Mouse (Mus musculus) stomach, postnatal 0 days (tissue): Measurements from ENCODE around the gene Adgra1. TPM values are rescaled to one million over a fixed set of nuclear protein-coding genes. Genes with fewer than 3 reads are reported as not detected.
A peak's percentile ranks its signal among the peaks of the same experiment; 100 is the strongest.

Experiments
- ATAC-seq: fragments of 200-750 bp; cut with Nextera tagmentation; 2 replicates; pipeline ENCODE4 v1.8.0; 2017; ENCODE audit not compliant: low FRiP score, low TSS enrichment
- DNase-seq: peaks from one replicate; pipeline ENCODE4 v3.0.0-alpha.2; 2016; ENCODE audit warnings: low spot score
- H3K27ac ChIP-seq: fragments of 300-500 bp; sonication (generic); replicated peaks from 2 replicates; pipeline ENCODE4 v1.5.1; 2014; ENCODE audit warnings: mild to moderate bottlenecking, control low read depth
- H3K27me3 ChIP-seq: fragments of 300-500 bp; sonication (generic); 2 replicates; pipeline ENCODE4 v1.6.1; 2014; ENCODE audit warnings: low read length; ENCODE audit not compliant: control insufficient read depth, insufficient read depth
- H3K36me3 ChIP-seq: fragments of 300-500 bp; sonication (generic); 2 replicates; pipeline ENCODE4 v1.6.1; 2014; ENCODE audit warnings: low read length, mixed read lengths; ENCODE audit not compliant: control insufficient read depth, insufficient read depth
- H3K4me1 ChIP-seq: fragments of 300-500 bp; sonication (generic); replicated peaks from 2 replicates; pipeline ENCODE4 v1.6.1; 2014; ENCODE audit warnings: antibody characterized with exemption; ENCODE audit not compliant: control insufficient read depth, insufficient read depth
- H3K4me2 ChIP-seq: fragments of 300-500 bp; sonication (generic); replicated peaks from 2 replicates; pipeline ENCODE4 v1.6.1; 2014; ENCODE audit warnings: low read depth, mild to moderate bottlenecking, control low read depth, moderate library complexity
- H3K4me3 ChIP-seq: fragments of 300-500 bp; sonication (generic); 2 replicates; pipeline ENCODE4 v1.5.1; 2014; ENCODE audit warnings: low read depth, low read length, control low read depth
- H3K9ac ChIP-seq: fragments of 300-500 bp; sonication (generic); 2 replicates; pipeline ENCODE4 v1.6.1; 2014; ENCODE audit warnings: mild to moderate bottlenecking, low read length, control low read depth, mixed read lengths
- H3K9me3 ChIP-seq: fragments of 300-500 bp; sonication (generic); 2 replicates; pipeline ENCODE4 v1.6.1; 2016; ENCODE audit warnings: low read length; ENCODE audit not compliant: control insufficient read depth
- CTCF ChIP-seq: IDR thresholded peaks from 2 replicates; pipeline ENCODE4 v1.5.1; 2016; ENCODE audit warnings: antibody characterized with exemption, low read depth, mild to moderate bottlenecking, moderate library complexity
- EP300 ChIP-seq: optimal IDR thresholded peaks from 2 replicates; pipeline ENCODE3; 2016; ENCODE audit warnings: antibody characterized with exemption
- WGBS: fragments of 180-500 bp; shearing (Covaris S2); extraction: QIAGEN DNeasy Blood & Tissue Kit; methylation state at CpG from one replicate; pipeline ENCODE4 v1.1.7; 2014; 5-methylcytosine and 5-hydroxymethylcytosine counted together
- polyA plus RNA-seq: library from polyadenylated mRNA; unstranded; fragments of >200 nt; fragmentation: Nextera tagmentation; extraction: Ambion mirVana; gene quantifications from 2 replicates; pipeline ENCODE4 v1.2.1, GENCODE M21; 2015

Adgra1 gene
- polyA plus RNA-seq, 1 experiment from 2014 or later, result 0.55 TPM

DNA sequence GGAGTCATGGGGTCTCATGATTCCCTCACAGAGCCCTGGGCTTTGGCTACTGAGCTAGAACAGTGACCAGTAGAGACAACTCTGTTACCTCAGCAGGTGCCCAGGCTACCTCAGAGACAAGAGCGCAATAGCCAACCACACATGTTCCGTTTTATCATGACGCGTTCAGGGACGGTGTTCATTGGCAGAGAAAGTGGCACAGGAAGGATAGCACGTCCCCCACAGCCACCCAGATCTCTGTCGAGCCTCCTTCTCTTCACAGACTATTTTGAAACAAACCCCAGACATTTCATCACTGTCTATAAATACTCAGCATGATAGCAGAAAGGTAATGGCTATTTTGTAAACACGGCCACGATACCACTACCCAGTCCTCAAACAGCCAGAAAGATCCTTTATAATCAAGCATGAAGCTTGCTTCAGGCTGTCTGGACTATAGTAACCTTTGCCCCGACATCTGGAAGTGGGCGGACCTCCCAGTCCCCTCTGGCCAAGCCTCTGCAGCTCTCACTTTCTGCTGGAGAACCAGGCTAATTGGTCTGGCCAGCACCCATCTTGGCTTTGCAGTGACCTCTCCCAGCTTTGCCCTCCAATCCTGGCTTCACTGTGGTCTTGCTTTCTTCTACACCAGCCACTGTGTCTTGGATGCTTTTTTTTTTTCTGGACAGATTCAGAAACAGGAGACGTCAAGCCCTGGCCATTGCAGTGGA lies 11.5 kb upstream of the Adgra1 start:
- no peak for ATAC-seq
- H3K9ac ChIP-seq, result no peak overlapping the region
- no peak for TF ChIP-seq CTCF
- TF ChIP-seq EP300, result no peak
- 64% methylated on average over 12 of the region's 12 CpGs for WGBS
- no peak overlapping the region for H3K4me3 ChIP-seq
- no peaks in the 10 kb centered on the region for H3K36me3 ChIP-seq
- H3K27ac ChIP-seq, result no peak overlapping the region
- H3K4me2 ChIP-seq, result no peak overlapping the region
- H3K4me1 ChIP-seq, result no peaks in the 10 kb centered on the region
- no peak for DNase-seq
- H3K9me3 ChIP-seq, result no peaks in the 10 kb centered on the region
- no peaks in the 10 kb centered on the region for H3K27me3 ChIP-seq

DNA sequence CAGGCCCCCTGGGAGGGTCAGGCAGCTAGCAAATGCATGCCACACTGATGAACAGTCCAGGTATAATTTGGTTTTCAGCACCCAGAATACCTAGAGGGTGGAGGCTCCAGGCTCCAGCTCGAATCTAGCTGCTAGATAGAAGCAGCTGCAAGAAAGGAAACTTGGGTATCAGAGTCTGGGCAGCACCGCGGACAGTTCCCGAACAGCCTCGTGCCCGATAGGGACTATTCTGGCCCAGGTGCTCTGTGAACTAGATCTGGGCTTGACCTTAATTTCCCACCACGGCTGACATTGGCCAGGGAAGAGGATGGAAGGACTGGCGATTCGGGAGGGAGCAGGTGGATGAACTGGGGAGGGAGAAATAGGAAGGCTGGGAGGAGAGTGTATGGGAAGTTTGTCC lies 6.3 kb upstream of the Adgra1 start:
- no peaks in the 10 kb centered on the region for H3K36me3 ChIP-seq
- no peak overlapping the region for H3K4me2 ChIP-seq
- no peaks in the 10 kb centered on the region for H3K4me1 ChIP-seq
- no peak for ATAC-seq
- no peaks in the 10 kb centered on the region for H3K27me3 ChIP-seq
- peak; percentile 24 for DNase-seq
- no peak overlapping the region for H3K27ac ChIP-seq
- 13% methylated on average over 9 of the region's 9 CpGs for WGBS
- no peaks in the 10 kb centered on the region for H3K9me3 ChIP-seq
- H3K4me3 ChIP-seq, result no peak overlapping the region
- H3K9ac ChIP-seq, result no peak overlapping the region
- TF ChIP-seq EP300, result no peak
- no peak for TF ChIP-seq CTCF

DNA sequence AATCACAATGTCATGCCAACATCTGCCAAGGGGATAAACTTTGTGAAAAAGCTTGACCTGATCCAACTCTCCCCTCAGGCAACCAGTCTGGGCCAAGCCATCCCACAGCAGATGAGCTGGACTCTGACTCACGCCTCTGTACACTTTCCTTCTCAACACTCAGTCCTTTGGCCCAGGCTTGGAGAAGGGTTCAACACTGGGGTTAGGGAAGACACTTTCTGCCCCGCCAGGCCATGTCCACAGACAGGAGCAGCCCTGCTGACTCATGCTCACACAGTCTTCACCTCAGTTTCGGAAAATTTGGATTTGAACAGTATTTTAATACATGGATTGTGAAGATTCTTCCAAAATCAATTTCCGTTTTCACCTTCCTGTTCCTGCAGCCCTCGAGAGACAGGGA lies 442 bp upstream of the Adgra1 start:
- no peak overlapping the region for H3K9ac ChIP-seq
- no peaks in the 10 kb centered on the region for H3K36me3 ChIP-seq
- H3K9me3 ChIP-seq, result no peaks in the 10 kb centered on the region
- DNase-seq, result no peak
- peak overlapping the region; percentile 27; the same call in 1 of the 2 replicates for H3K4me2 ChIP-seq
- H3K27ac ChIP-seq, result no peak overlapping the region
- no peaks in the 10 kb centered on the region for H3K4me1 ChIP-seq
- no peak for ATAC-seq
- H3K4me3 ChIP-seq, result no peak overlapping the region
- whole genome bisulfite sequencing, result 29% methylated on average over 5 of the region's 5 CpGs
- no peaks in the 10 kb centered on the region for H3K27me3 ChIP-seq
- TF ChIP-seq CTCF (no peak), EP300 (no peak)

DNA sequence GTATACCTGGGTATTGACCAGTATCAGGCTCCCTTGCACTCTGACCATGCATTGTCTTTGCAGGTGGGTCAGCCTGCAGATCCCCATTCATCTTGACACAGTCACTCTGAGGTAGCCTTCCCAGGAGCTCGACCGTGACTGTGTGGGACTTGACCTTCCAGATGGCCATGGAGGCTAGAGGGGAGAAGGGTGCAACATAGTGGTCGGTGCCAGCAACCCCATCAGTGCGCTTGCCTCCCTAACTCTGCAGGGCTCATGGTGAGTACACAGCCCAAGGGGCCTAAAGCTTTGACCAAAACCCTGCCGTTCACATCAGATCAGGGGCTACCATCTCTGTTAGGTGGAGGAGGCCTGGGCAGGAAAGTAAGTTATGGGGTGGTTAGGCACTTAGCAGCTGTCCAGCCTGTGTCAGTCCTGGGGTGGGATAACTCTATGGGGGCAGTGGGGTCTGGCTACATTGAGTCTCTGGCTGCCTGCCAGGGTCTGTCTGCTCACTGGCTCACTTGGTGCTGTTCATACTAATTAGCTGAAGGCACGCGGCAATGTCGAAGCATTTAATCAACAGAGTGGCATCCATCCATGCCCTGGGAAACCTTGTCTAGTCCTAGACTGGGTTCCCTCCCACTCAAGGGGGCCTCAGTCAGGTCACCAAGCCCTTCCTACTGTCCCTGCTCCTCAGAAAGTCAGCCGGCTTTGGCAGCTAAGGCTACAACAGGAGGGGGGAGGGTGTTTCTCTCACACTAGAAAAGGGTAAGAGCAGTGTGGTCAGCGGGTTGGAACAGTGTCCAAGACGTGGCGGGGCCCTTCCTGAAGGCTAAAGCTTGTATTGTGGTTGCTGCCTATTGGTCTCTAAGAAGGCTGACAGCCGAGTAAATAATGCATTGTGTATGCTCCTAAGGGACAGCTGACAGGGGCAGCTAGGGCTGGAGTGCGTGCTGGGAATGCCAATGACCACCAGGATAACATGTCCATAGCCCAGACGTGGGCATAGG lies 1.5 kb downstream of the Adgra1 start:
- 61% methylated on average over 15 of the region's 15 CpGs for WGBS

DNA sequence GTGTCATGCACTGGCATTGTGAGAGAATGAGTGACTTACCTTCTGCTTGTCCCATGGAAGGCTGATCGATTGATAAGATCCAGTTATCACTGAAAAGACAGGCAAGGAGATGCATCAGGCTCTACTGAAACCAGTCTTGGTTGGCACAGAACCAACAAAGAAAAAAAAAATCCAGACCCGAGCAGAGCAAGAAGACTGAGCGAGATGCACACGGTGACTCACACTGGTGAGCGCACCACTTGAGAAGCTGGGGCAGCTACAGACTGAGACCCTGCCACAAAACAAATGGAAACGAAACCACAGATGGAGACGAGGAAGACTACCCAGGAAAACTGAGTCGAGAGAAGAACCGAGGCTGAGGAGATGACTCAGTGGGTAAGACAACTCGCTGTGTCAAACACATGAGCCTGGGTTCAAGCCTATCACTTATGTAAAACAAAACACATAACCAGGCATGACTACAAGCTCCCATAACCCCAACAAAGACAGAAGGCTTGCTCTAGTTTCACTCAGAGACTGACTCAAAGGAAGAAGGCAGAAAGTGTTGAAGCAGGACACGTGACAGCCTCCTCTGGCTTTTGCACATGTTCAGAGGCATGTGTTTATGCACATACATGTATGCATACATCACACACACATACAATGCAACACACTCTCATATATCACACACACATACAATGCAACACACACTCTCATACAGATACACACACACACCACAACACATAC lies 6.6 kb downstream of the Adgra1 start:
- Histone ChIP-seq H3K27me3 (no peaks in the 10 kb centered on the region), H3K4me1 (no peaks in the 10 kb centered on the region), H3K9ac (no peak overlapping the region), H3K27ac (no peak overlapping the region), H3K9me3 (no peaks in the 10 kb centered on the region), H3K4me2 (no peak overlapping the region), H3K36me3 (no peaks in the 10 kb centered on the region), H3K4me3 (no peak overlapping the region)
- TF ChIP-seq EP300 (no peak), CTCF (no peak)
- ATAC-seq (no peak), DNase-seq (no peak)
- 69% methylated on average over 11 of the region's 11 CpGs for WGBS

More for the DNA sequence above, 1.5 kb downstream of the Adgra1 start:
- no peak overlapping the region for H3K27ac ChIP-seq
- no peaks in the 10 kb centered on the region for H3K27me3 ChIP-seq
- H3K4me1 ChIP-seq, result no peaks in the 10 kb centered on the region
- H3K36me3 ChIP-seq, result no peaks in the 10 kb centered on the region
- no peak overlapping the region for H3K4me2 ChIP-seq
- TF ChIP-seq EP300 (no peak), CTCF (no peak)
- no peaks in the 10 kb centered on the region for H3K9me3 ChIP-seq
- H3K4me3 ChIP-seq, result no peak overlapping the region
- DNase-seq (no peak), ATAC-seq (no peak; the same call in 1 of the 2 replicates)
- no peak overlapping the region for H3K9ac ChIP-seq
